Mouse (Mus musculus) hindbrain, embryonic 15.5 days (tissue): ENCODE measurements at regions not wholly inside any gene's neighbourhood (a gene's known extent, or its start where the extent isn't known, plus 50 kb on each side); places are given as distances from the start of the nearest gene placed in this dataset.
A peak's percentile ranks its signal among the peaks of the same experiment; 100 is the strongest.

ENCODE experiments used
- ATAC-seq: fragments of 200-750 bp; cut with Nextera tagmentation; 2 replicates; pipeline ENCODE4 v1.8.0; 2017; ENCODE audit warnings: low read depth, moderate number of reproducible peaks, moderate TSS enrichment; ENCODE audit not compliant: low FRiP score
- H3K27ac ChIP-seq: fragments of 300-500 bp; sonication (generic); replicated peaks from 2 replicates; pipeline ENCODE4 v1.5.1; 2015; ENCODE audit warnings: mild to moderate bottlenecking, inconsistent platforms
- H3K27me3 ChIP-seq: fragments of 300-500 bp; sonication (generic); 2 replicates; pipeline ENCODE4 v1.6.1; 2015; ENCODE audit warnings: control low read depth, inconsistent platforms
- H3K36me3 ChIP-seq: fragments of 300-500 bp; sonication (generic); 2 replicates; pipeline ENCODE4 v1.6.1; 2015; ENCODE audit warnings: control low read depth, inconsistent platforms
- H3K4me1 ChIP-seq: fragments of 300-500 bp; sonication (generic); replicated peaks from 2 replicates; pipeline ENCODE4 v1.6.1; 2015; ENCODE audit warnings: control low read depth, inconsistent platforms
- H3K4me2 ChIP-seq: fragments of 300-500 bp; sonication (generic); 2 replicates; pipeline ENCODE4 v1.6.1; 2015; ENCODE audit warnings: moderate library complexity, mild to moderate bottlenecking, inconsistent platforms
- H3K4me3 ChIP-seq: fragments of 300-500 bp; sonication (generic); 2 replicates; pipeline ENCODE4 v1.5.1; 2015; ENCODE audit warnings: mild to moderate bottlenecking, inconsistent platforms
- H3K9ac ChIP-seq: fragments of 300-500 bp; sonication (generic); 2 replicates; pipeline ENCODE4 v1.6.1; 2015; ENCODE audit warnings: inconsistent platforms
- H3K9me3 ChIP-seq: fragments of 300-500 bp; sonication (generic); 2 replicates; pipeline ENCODE4 v1.6.1; 2016; ENCODE audit warnings: control low read depth, inconsistent platforms
- WGBS: fragments of 180-500 bp; shearing (Covaris S2); methylation state at CpG from one replicate; pipeline ENCODE4 v1.1.7; 2015; 5-methylcytosine and 5-hydroxymethylcytosine counted together

GRCm38 (mm10) chr16:29706996-29707395, 127.9 kb downstream of the Opa1 start:
- WGBS: 96% methylated on average over 4 of the region's 4 CpGs
- no peak overlapping the region for H3K27ac ChIP-seq
- H3K9me3 ChIP-seq: no peaks in the 10 kb centered on the region
- no peak overlapping the region for H3K4me3 ChIP-seq
- no peak overlapping the region for H3K4me2 ChIP-seq
- no peaks in the 10 kb centered on the region for H3K4me1 ChIP-seq
- H3K27me3 ChIP-seq: peaks cover 53% of the 10 kb centered on the region
- ATAC-seq: no peak
- H3K36me3 ChIP-seq: no peaks in the 10 kb centered on the region
- H3K9ac ChIP-seq: no peak overlapping the region

GRCm38 (mm10) chr16:29707656-29708055, 128.5 kb downstream of the Opa1 start:
- peaks cover 59% of the 10 kb centered on the region for H3K27me3 ChIP-seq
- H3K36me3 ChIP-seq: no peaks in the 10 kb centered on the region
- H3K4me2 ChIP-seq: no peak overlapping the region
- no peaks in the 10 kb centered on the region for H3K9me3 ChIP-seq
- H3K4me1 ChIP-seq: no peaks in the 10 kb centered on the region
- ATAC-seq: no peak
- H3K4me3 ChIP-seq: no peak overlapping the region
- 94% methylated on average over 11 of the region's 11 CpGs for WGBS
- H3K9ac ChIP-seq: no peak overlapping the region
- H3K27ac ChIP-seq: no peak overlapping the region

DNA sequence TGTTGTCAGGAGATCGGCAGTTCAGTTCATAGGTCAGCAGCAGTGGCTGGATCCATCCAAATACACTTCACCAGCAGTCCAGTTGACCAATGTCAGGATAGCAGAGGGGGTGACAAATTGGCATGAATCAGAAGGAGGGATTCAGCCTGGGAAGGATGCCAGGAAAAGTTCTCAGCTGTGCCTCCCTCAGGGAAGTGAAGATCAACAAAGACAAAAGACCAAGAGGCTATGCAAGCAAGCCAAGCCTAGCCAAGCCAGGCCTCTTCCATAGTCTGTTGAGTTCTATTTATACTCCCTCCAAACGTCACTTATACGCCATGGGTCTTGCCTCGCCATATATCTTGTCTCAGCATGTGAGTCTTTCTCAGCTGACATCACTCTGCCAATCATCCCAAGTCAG, 129.9 kb downstream of the Opa1 start:
- no peak for ATAC-seq
- Histone ChIP-seq H3K9me3 (no peaks in the 10 kb centered on the region), H3K36me3 (no peaks in the 10 kb centered on the region), H3K27ac (no peak overlapping the region), H3K4me1 (no peaks in the 10 kb centered on the region), H3K27me3 (peaks cover 64% of the 10 kb centered on the region), H3K9ac (no peak overlapping the region), H3K4me2 (no peak overlapping the region), H3K4me3 (no peak overlapping the region)
- WGBS: 62% methylated on average over 4 of the region's 4 CpGs

- no peak for ATAC-seq
- no peak overlapping the region for H3K27ac ChIP-seq
- peaks cover 65% of the 10 kb centered on the region for H3K27me3 ChIP-seq
- no peaks in the 10 kb centered on the region for H3K36me3 ChIP-seq
- H3K4me3 ChIP-seq: no peak overlapping the region
- H3K9ac ChIP-seq: no peak overlapping the region
- 0 out of 2 replicates have a peak, but pooled peaks cover 2% of the 10 kb centered on the region for H3K4me1 ChIP-seq
- no peak overlapping the region for H3K4me2 ChIP-seq
- no peaks in the 10 kb centered on the region for H3K9me3 ChIP-seq
Observed at GRCm38 (mm10) chr16:29711386-29711785, 132.3 kb downstream of the Opa1 start.

- Histone ChIP-seq H3K36me3 (no peaks in the 10 kb centered on the region), H3K9ac (no peak overlapping the region), H3K4me3 (no peak overlapping the region), H3K27me3 (peaks cover 62% of the 10 kb centered on the region), H3K4me2 (no peak overlapping the region), H3K9me3 (no peaks in the 10 kb centered on the region), H3K27ac (no peak overlapping the region), H3K4me1 (0 out of 2 replicates have a peak, but pooled peaks cover 2% of the 10 kb centered on the region)
- 67% methylated on average over 12 of the region's 12 CpGs for WGBS
- peak; percentile 67 for ATAC-seq
Observed at GRCm38 (mm10) chr16:29711912-29712681, 133.0 kb downstream of the Opa1 start.

DNA sequence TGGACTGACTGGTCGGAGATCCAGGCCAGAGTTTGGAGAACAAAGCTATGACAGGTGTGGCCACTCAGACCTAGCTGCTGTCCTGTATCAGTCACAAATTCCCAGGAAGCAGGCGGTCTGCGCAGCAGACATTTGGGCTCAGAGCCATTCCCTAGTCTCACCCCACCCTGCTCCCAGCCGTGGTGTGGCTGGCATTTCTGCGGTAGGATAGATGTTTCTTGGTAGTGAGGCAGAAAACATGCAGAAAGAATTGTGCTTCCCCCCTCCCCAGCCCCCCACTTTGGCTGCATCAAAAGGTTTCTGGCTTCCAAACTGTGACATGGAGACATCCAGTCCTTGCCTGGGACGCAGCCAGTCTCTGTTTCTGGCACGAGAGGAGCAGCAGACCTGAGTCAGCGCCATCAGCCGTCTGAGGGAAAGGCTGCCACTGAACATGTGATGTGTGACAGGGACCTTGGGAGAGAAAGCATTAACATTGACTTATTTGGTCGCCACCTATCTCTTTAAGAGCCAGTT, 135.5 kb downstream of the Opa1 start:
- ATAC-seq: peak; percentile 82
- H3K9ac ChIP-seq: no peak overlapping the region
- H3K27ac ChIP-seq: no peak overlapping the region
- peaks cover 72% of the 10 kb centered on the region for H3K27me3 ChIP-seq
- H3K4me3 ChIP-seq: no peak overlapping the region
- no peaks in the 10 kb centered on the region for H3K36me3 ChIP-seq
- 55% methylated on average over 10 of the region's 10 CpGs for WGBS
- H3K4me2 ChIP-seq: no peak overlapping the region
- peaks cover 6% of the 10 kb centered on the region for H3K4me1 ChIP-seq
- no peaks in the 10 kb centered on the region for H3K9me3 ChIP-seq

DNA sequence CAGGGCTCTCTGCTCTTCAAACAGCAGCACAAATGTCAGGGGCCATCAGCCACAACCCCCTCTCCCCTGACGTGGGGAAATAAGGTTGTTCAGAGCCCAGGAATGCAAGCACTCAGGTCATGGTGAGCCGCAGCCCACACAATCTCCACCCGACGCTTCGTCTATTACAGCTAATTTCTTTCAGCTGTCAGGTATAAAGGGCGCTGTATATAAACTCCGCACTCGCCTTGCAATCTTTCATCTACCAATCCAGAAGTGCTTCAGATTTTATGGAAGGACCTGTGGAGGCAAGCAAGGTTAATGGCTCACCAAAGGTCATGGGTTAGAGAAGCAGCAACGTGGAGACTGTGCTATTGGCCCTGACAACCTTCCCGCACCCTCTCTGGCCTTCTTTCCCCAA, 139.8 kb downstream of the Opa1 start:
- ATAC-seq: no peak
- Histone ChIP-seq H3K4me3 (no peak overlapping the region), H3K4me2 (no peak overlapping the region), H3K4me1 (peaks cover 14% of the 10 kb centered on the region), H3K27me3 (peaks cover 72% of the 10 kb centered on the region), H3K9me3 (no peaks in the 10 kb centered on the region), H3K9ac (no peak overlapping the region), H3K27ac (no peak overlapping the region), H3K36me3 (no peaks in the 10 kb centered on the region)
- WGBS: 59% methylated on average over 10 of the region's 10 CpGs

GRCm38 (mm10) chr16:29719571-29720451, 140.7 kb downstream of the Opa1 start:
- Histone ChIP-seq H3K4me1 (peaks cover 13% of the 10 kb centered on the region), H3K36me3 (no peaks in the 10 kb centered on the region), H3K27me3 (peaks cover 76% of the 10 kb centered on the region), H3K4me2 (no peak overlapping the region), H3K4me3 (no peak overlapping the region), H3K9me3 (no peaks in the 10 kb centered on the region), H3K9ac (no peak overlapping the region), H3K27ac (no peak overlapping the region)
- WGBS: 23% methylated on average over 23 of the region's 23 CpGs
- ATAC-seq: peak; percentile 78

DNA sequence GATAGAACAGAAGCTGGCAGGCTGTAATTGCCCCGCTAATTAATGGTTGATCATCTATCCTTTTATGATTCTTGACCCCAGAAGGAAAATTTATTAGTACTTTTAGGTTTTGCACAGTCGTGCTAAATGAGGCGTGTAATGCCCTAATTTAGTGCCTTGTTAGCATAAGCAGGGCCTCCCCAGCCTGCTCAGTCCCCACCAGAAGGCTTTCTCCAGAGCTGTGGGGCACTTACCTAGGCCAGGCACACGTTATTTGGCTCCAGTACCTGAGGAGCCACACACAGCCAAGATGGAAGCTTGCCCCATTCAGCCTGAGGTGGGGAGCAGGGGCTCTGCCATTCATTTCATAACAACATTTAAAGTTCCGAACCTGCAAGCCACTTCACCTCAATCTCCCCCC, 146.0 kb downstream of the Opa1 start:
- Histone ChIP-seq H3K36me3 (no peaks in the 10 kb centered on the region), H3K4me3 (no peak overlapping the region), H3K27ac (no peak overlapping the region), H3K9me3 (no peaks in the 10 kb centered on the region), H3K4me2 (no peak overlapping the region), H3K27me3 (peaks cover 91% of the 10 kb centered on the region), H3K9ac (no peak overlapping the region), H3K4me1 (peaks cover 18% of the 10 kb centered on the region)
- ATAC-seq: no peak
- WGBS: 47% methylated on average over 5 of the region's 5 CpGs

DNA sequence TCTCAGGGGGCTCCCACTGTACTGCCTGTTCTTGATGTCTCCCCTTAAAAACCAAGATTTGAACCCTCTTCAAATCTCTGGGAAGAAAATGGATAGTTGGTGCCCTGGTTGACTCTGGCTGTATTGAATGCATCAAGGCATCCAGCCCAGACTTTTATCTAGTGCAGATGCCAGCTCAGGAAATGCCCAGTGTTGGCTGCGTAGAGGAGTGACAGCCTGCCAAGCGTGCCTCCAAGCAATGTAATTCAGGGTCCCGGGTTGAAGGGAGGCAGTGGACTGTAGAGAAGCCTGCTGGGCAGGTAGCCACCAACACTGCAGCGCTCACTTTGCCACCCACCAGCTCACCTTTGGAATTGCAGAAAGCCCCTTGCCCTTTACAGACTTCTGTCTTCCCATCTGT, 146.4 kb downstream of the Opa1 start:
- H3K27me3 ChIP-seq: peaks cover 92% of the 10 kb centered on the region
- H3K9me3 ChIP-seq: no peaks in the 10 kb centered on the region
- H3K4me1 ChIP-seq: peaks cover 16% of the 10 kb centered on the region
- ATAC-seq: 0 out of 2 replicates have a peak, but pooled peaks have one; percentile 57
- H3K9ac ChIP-seq: no peak overlapping the region
- H3K36me3 ChIP-seq: no peaks in the 10 kb centered on the region
- H3K4me3 ChIP-seq: no peak overlapping the region
- no peak overlapping the region for H3K4me2 ChIP-seq
- H3K27ac ChIP-seq: no peak overlapping the region
- 40% methylated on average over 4 of the region's 4 CpGs for WGBS

- Histone ChIP-seq H3K4me1 (peaks cover 16% of the 10 kb centered on the region), H3K9me3 (no peaks in the 10 kb centered on the region), H3K27me3 (peaks cover 93% of the 10 kb centered on the region), H3K4me3 (no peak overlapping the region), H3K27ac (no peak overlapping the region), H3K36me3 (no peaks in the 10 kb centered on the region), H3K9ac (no peak overlapping the region), H3K4me2 (no peak overlapping the region)
- WGBS: 87% methylated on average over 7 of the region's 7 CpGs
- ATAC-seq: no peak
Observed at GRCm38 (mm10) chr16:29727397-29727796, 148.3 kb downstream of the Opa1 start.
